In the genomic region with DNA sequence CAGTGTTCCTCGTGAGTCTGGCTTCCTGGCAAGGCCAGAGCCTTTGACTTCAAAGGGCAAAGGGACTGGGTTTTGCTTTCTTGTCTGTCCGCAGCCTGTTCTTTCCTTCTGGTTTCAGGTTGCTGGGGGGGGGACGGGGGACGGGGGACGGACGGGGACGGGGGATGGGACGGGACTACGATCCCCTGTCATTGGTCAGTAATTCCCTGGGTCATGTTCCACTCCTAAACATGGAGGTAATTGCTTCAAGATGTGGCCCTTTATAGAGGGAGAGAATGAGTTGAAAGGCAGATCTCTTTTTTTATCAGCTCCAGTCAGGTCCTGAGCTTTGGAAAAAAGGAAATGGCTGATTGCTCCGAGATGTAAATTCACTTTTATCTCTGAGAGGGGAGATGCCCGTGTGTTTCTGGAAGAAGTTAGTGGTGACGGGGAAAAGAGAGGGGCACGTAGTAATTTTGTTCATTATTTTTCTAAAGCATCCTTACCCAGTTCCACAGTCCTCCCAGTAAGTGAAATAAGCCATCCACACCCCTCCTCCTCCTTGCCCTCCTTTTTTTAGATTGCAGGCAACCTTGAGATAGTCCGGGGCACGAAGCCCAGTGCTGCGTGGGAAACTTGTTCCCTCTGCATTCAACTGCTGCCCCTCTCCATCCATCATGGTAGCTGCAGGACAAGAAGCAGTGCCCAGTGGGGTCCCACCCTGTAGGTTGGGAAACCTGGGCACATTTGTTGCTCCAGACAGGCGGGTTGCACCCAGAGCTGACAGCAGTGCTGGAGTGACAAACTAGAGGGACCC, we compare ENCODE assay signal across 12 mouse cellular contexts.
A peak's percentile ranks its signal among the peaks of the same experiment; 100 is the strongest.
DNase-seq lines count a peak whose midpoint lies in the region; ATAC-seq lines count a peak whose summit lies in the region.
"Had no signal": no experiment of that assay in that cellular context is flagged by ENCODE, and none has a peak within 500 bp of the region (broad histone marks: within the 10 kb centered on the region; RNA-seq: fewer than 3 reads in every experiment).

No protein-coding gene starts in this region.

- H3K4me1 ChIP-seq in embryonic facial prominence, embryonic 14.5 days (ENCODE audit: control insufficient read depth, insufficient read depth, low read length) = peaks cover 9% of the 10 kb centered on the region; the same call in 1 of the 2 replicates
- H3K4me1 ChIP-seq in limb, embryonic 13.5 days = peaks cover 37% of the 10 kb centered on the region
- H3K4me1 ChIP-seq: liver, embryonic 15.5 days had no signal

- H3K27me3 ChIP-seq in embryonic facial prominence, embryonic 14.5 days (replicated peaks; ENCODE audit: control insufficient read depth, insufficient read depth, low read length) = no peaks in the 10 kb centered on the region
- H3K27me3 ChIP-seq in limb, embryonic 13.5 days = no peaks in the 10 kb centered on the region
- H3K27me3 ChIP-seq: liver, embryonic 15.5 days had no signal

- H3K36me3 ChIP-seq in embryonic facial prominence, embryonic 14.5 days (ENCODE audit: control insufficient read depth, insufficient read depth, low read length) = 0 out of 2 replicates have a peak, but pooled peaks cover 2% of the 10 kb centered on the region
- peaks cover 4% of the 10 kb centered on the region for H3K36me3 ChIP-seq in limb, embryonic 13.5 days
- H3K36me3 ChIP-seq: liver, embryonic 15.5 days had no signal

- H3K4me3 ChIP-seq in embryonic facial prominence, embryonic 14.5 days (ENCODE audit: low read depth, low read length) = no peak overlapping the region
- no peak overlapping the region for H3K4me3 ChIP-seq in limb, embryonic 13.5 days
- H3K4me3 ChIP-seq: liver, embryonic 15.5 days had no signal

- intact Hi-C loops in heart, postnatal 25 days (cut with DNase I) = no loop called here

- peak; percentile 56; the same call in 1 of the 2 replicates for ATAC-seq in embryonic facial prominence, embryonic 14.5 days (ENCODE audit: low read depth)
- ATAC-seq in limb, embryonic 13.5 days (ENCODE audit: low FRiP score, low read depth) = peak; percentile 84

- H3K4me2 ChIP-seq in embryonic facial prominence, embryonic 14.5 days (ENCODE audit: low read depth, low read length) = peak overlapping the region; percentile 18; the same call in 1 of the 2 replicates
- H3K4me2 ChIP-seq in limb, embryonic 13.5 days (replicated peaks) = peak overlapping the region; percentile 42
- H3K4me2 ChIP-seq: liver, embryonic 15.5 days had no signal

- H3K9me3 ChIP-seq in embryonic facial prominence, embryonic 14.5 days (ENCODE audit: control insufficient read depth, low read length) = no peaks in the 10 kb centered on the region
- no peaks in the 10 kb centered on the region for H3K9me3 ChIP-seq in limb, embryonic 13.5 days
- H3K9me3 ChIP-seq: liver, embryonic 15.5 days had no signal

- H3K9ac ChIP-seq in embryonic facial prominence, embryonic 14.5 days (ENCODE audit: low read depth, low read length) = no peak overlapping the region
- H3K9ac ChIP-seq in limb, embryonic 13.5 days = no peak overlapping the region
- H3K9ac ChIP-seq: liver, embryonic 15.5 days had no signal

- peak; percentile 30 to 38 for DNase-seq in heart, adult 18-20 months
- no peak for DNase-seq in heart, postnatal 25 days (ENCODE audit: low spot score)
- DNase-seq in adrenal gland, postnatal 14 days = peak; percentile 31
- DNase-seq in embryonic facial prominence, embryonic 14.5 days (ENCODE audit: low spot score) = peak; percentile 72
- DNase-seq in T-cell, adult 2 months (ENCODE audit: low spot score) = no peak
- DNase-seq in thymus, postnatal 0 days (ENCODE audit: low spot score) = no peak
- no peak for DNase-seq in right cerebral cortex, postnatal 36 days (ENCODE audit: low spot score in 2 of 2)
- DNase-seq: cerebellum, adult 9-11 months; gastrocnemius, postnatal 14 days; right cerebral cortex, adult 18-20 months had no signal

- peak overlapping the region; percentile 48; the same call in 1 of the 2 replicates for H3K27ac ChIP-seq in embryonic facial prominence, embryonic 14.5 days (replicated peaks; ENCODE audit: low read depth, low read length)
- H3K27ac ChIP-seq in limb, embryonic 13.5 days = peak overlapping the region; percentile 81
- H3K27ac ChIP-seq: liver, embryonic 15.5 days had no signal

- 17% methylated on average over 17 of the region's 17 CpGs for WGBS in embryonic facial prominence, embryonic 14.5 days
- 10% methylated on average over 17 of the region's 17 CpGs for WGBS in limb, embryonic 13.5 days

Comparison
In these comparisons a context has a peak if more than half of its experiments do, and no peak if none do; other contexts are left out.
1. DNase-seq: peak in heart, adult 18-20 months (2 of 2), adrenal gland, postnatal 14 days (single experiment) and embryonic facial prominence, embryonic 14.5 days (single experiment); none in heart, postnatal 25 days (single experiment), T-cell, adult 2 months (single experiment), thymus, postnatal 0 days (single experiment) and right cerebral cortex, postnatal 36 days (0 of 2).